Mouse (Mus musculus): ENCODE measurements around the gene Stard3nl. TPM values are rescaled to one million over a fixed set of nuclear protein-coding genes. Genes with fewer than 3 reads are reported as not detected.
A peak's percentile ranks its signal among the peaks of the same experiment; 100 is the strongest.

Gene Stard3nl
- polyA plus RNA-seq, 1 experiment from 2014 or later, result 95.1 TPM

DNA sequence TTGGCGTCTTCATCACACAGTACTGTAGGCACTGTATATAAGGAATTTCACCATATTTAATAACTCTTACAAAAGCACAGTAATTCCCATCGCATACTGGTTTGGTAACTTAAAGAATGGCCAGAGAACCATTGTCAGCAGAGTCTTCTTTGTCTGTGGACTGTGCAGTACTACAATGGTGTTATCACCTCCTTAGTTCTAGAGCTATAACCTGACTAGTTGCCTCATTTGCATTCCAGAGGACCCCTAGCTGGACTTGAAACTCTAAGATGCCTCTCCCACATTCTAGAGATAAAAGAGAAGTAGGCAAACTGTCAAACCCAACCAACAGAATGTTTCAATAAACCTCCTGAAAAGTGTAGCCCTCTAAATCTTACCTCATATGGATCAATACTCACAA lies 12.4 kb upstream of the Stard3nl start:
- whole genome bisulfite sequencing, result 90% methylated on average over 2 of the region's 2 CpGs
- Histone ChIP-seq H3K9me3 (no peaks in the 10 kb centered on the region), H3K4me2 (replicated peaks) (no peak overlapping the region), H3K36me3 (no peaks in the 10 kb centered on the region), H3K4me1 (replicated peaks) (no peaks in the 10 kb centered on the region), H3K9ac (no peak overlapping the region), H3K27ac (no peak overlapping the region), H3K4me3 (replicated peaks) (no peak overlapping the region), H3K27me3 (replicated peaks) (no peaks in the 10 kb centered on the region)
- ATAC-seq, result peak; percentile 63; the same call in 1 of the 2 replicates

DNA sequence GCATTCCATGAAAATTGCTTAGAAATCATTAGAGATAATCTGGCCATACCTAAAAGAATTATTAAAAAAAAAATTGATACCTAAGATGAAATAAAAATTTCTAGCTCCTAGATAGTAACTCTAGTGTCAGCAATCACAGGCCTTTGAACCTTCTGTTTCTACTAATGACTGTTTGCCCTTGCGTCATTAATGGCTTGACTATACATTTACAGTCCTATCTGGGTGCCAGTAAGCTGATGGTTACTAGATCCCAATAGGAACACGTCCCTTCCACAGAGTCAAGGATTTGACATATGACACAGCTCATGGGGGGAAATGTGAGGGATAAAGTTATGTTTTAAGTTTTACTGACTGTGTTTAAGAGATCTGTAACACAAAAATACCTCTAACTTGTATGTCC lies 9.0 kb upstream of the Stard3nl start:
- no peaks in the 10 kb centered on the region for H3K27me3 ChIP-seq (replicated peaks)
- H3K9me3 ChIP-seq, result no peaks in the 10 kb centered on the region
- H3K4me2 ChIP-seq (replicated peaks), result no peak overlapping the region
- no peaks in the 10 kb centered on the region for H3K36me3 ChIP-seq
- H3K4me3 ChIP-seq (replicated peaks), result no peak overlapping the region
- no peaks in the 10 kb centered on the region for H3K4me1 ChIP-seq (replicated peaks)
- 64% methylated on average over 2 of the region's 2 CpGs for WGBS
- H3K9ac ChIP-seq, result no peak overlapping the region
- ATAC-seq, result no peak
- H3K27ac ChIP-seq, result no peak overlapping the region

DNA sequence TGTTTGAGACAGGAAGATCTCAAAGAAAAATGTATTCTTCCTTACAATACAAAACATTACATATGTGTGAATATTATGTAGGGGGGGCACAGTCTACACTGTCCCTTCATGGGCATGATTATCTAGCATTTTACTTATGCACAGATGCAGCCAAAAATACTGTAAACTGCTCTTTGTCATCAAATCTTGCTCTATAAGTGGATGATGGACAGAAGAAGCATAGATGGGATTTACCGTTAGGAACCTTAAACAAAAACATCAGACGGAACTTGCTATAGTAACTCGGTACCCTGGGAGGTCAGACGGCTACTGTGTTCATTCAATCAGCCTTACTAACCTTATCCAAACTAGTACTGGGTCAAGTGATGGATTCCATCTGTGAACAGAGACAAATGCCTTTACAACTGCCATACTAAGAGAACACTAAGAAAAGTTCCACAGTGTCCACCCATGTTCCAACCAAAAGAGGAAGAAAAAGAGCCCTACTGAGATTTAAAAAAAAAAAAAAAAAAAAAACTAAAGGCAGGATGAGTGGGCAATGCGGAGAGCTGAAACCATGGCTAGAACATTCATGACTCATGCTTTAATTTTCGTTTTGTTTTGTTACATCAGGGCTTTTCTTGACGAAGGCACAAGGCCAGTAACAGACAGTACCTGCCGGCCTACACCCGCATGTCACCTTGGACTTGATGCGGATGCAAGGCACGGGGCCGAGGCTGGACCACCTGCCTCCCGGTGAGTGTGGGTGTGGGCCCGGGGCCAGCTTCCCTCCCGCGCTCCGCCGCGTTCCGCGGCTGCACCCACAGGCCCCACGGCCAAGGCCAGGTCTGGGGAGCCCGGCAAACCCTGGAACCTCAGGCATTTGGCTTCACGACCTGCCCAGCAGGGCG lies 552 bp downstream of the Stard3nl start:
- Histone ChIP-seq H3K4me2 (replicated peaks) (peak overlapping the region; percentile 60), H3K4me3 (replicated peaks) (peak overlapping the region; percentile 83), H3K9me3 (no peaks in the 10 kb centered on the region), H3K36me3 (no peaks in the 10 kb centered on the region), H3K4me1 (replicated peaks) (peaks cover 13% of the 10 kb centered on the region), H3K27ac (peak overlapping the region; percentile 38), H3K27me3 (replicated peaks) (no peaks in the 10 kb centered on the region), H3K9ac (peak overlapping the region; percentile 83)
- peak; percentile 79 for ATAC-seq
- WGBS, result 1% methylated on average over 25 of the region's 25 CpGs

DNA sequence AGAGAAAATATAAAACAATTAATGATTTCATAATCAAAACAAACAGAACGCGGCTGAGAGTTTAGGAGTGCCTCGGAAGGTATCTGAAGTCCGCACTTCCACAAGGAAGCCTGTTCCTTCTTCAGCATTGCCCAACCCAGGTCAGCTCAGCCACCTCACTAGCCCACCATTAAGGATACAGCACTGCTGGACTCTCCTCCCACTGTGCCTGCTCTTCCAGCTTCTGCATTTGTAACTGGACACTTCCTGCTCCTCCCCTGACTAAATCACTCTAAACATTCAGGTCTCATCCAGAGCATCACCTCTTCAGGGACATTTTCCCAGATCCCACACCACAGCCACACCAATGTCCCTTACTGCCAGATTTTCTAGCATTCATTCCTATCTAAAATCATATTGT lies 1.4 kb downstream of the Stard3nl start:
- Histone ChIP-seq H3K27ac (0 out of 2 replicates have a peak overlapping the region, but pooled peaks have one; percentile 40), H3K36me3 (no peaks in the 10 kb centered on the region), H3K4me3 (replicated peaks) (peak overlapping the region; percentile 2; the same call in 1 of the 2 replicates), H3K27me3 (replicated peaks) (no peaks in the 10 kb centered on the region), H3K9me3 (no peaks in the 10 kb centered on the region), H3K4me2 (replicated peaks) (peak overlapping the region; percentile 60), H3K9ac (no peak overlapping the region), H3K4me1 (replicated peaks) (peaks cover 13% of the 10 kb centered on the region)
- 12% methylated on average over 4 of the region's 4 CpGs for WGBS
- ATAC-seq, result peak; percentile 10; the same call in 1 of the 2 replicates

DNA sequence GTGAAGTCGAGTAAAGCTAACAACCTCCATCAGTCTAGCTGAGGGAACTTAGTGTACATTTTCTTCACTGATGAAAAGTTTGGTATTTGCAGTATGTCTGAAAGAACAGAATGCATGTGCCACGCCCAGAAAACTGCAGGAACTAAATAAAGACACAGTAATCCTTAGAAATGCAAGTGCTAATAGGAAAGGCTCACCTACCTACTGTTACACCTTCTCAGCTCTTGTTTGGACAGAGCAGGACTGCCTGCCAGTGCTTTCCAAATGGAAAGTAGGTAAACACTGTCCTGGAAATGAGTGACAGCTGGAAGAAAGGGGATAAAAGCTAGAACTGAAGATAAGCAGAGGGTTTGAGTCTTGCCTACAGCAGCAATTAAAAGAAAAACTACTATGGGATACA lies 1.9 kb downstream of the Stard3nl start:
- no peak for ATAC-seq
- 63% methylated on average over 2 of the region's 2 CpGs for WGBS

DNA sequence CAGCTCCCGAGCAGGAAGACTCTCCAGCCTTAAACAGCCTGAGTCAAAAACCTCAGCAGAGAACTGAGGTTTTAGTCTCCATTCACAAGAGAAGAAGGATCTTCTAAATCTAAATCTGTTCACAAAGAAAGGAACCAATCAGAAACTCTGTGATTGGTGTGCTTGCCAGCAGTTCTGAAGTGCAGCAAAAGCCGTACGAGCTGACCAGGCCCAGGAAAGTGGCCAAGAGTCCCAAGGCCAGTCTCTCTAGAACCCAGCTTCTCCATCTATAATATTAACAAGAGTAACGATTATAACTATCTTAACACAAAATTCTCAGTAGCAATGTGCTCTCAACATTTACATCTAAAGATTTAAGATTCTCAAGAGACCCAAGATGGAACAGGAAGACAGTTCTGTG lies 4.0 kb downstream of the Stard3nl start:
- 78% methylated on average over 4 of the region's 4 CpGs for WGBS
- no peak for ATAC-seq

More for the DNA sequence above, 1.9 kb downstream of the Stard3nl start:
- H3K4me2 ChIP-seq (replicated peaks), result peak overlapping the region; percentile 60
- H3K4me1 ChIP-seq (replicated peaks), result peaks cover 13% of the 10 kb centered on the region
- H3K9me3 ChIP-seq, result no peaks in the 10 kb centered on the region
- H3K4me3 ChIP-seq (replicated peaks), result 0 out of 2 replicates have a peak overlapping the region, but pooled peaks have one; percentile 2
- H3K9ac ChIP-seq, result no peak overlapping the region
- no peaks in the 10 kb centered on the region for H3K36me3 ChIP-seq
- H3K27ac ChIP-seq, result 0 out of 2 replicates have a peak overlapping the region, but pooled peaks have one; percentile 15
- H3K27me3 ChIP-seq (replicated peaks), result no peaks in the 10 kb centered on the region

DNA sequence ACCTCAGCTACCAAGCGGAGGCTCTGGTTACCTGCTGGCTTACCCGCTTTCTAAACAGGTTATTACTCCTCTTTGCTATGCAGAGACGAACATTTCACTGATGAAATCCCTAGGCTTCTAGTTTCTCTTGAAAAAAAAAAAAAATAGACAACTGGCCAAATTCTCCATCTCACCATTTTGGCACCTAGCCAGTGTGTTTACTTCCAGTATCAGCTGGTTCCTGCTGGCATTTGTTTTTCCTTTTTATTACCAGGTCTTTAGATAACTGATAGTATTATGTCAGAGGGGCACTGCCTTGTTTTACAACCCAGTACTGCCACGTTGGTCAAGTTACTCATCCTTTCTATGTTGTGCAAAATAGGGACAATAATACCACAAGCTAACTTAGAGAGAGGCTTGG lies 5.3 kb downstream of the Stard3nl start:
- WGBS, result 55% methylated on average over 4 of the region's 4 CpGs
- no peaks in the 10 kb centered on the region for H3K36me3 ChIP-seq
- no peaks in the 10 kb centered on the region for H3K9me3 ChIP-seq
- no peaks in the 10 kb centered on the region for H3K27me3 ChIP-seq (replicated peaks)
- H3K4me1 ChIP-seq (replicated peaks), result peaks cover 13% of the 10 kb centered on the region
- H3K9ac ChIP-seq, result no peak overlapping the region
- no peak overlapping the region for H3K4me2 ChIP-seq (replicated peaks)
- H3K27ac ChIP-seq, result no peak overlapping the region
- ATAC-seq, result no peak
- no peak overlapping the region for H3K4me3 ChIP-seq (replicated peaks)

More for the DNA sequence above, 4.0 kb downstream of the Stard3nl start:
- Histone ChIP-seq H3K4me1 (replicated peaks) (peaks cover 13% of the 10 kb centered on the region), H3K27ac (no peak overlapping the region), H3K9ac (no peak overlapping the region), H3K9me3 (no peaks in the 10 kb centered on the region), H3K27me3 (replicated peaks) (no peaks in the 10 kb centered on the region), H3K36me3 (no peaks in the 10 kb centered on the region), H3K4me2 (replicated peaks) (no peak overlapping the region), H3K4me3 (replicated peaks) (no peak overlapping the region)

DNA sequence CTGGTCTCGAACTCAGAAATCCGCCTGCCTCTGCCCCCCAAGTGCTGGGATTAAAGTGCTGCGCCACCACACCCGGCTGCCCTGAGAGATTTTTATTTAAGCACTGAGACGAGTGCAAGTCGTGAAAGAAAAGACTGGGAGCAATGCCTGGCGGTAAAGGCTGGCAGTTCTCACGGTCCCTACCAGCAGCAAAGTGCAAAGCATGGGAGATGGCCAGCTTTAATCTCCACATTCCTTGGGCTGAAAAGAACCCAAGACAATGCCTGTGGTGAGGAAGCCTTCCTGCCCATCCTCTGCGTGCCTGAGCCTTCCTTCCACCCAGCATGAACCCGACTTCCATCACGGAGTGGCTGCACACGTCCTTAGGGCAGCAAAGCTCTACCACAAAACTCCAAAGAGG lies 5.7 kb downstream of the Stard3nl start:
- 51% methylated on average over 12 of the region's 12 CpGs for WGBS
- H3K4me3 ChIP-seq (replicated peaks), result no peak overlapping the region
- ATAC-seq, result 0 out of 2 replicates have a peak, but pooled peaks have one; percentile 2
- H3K4me2 ChIP-seq (replicated peaks), result no peak overlapping the region
- H3K9me3 ChIP-seq, result no peaks in the 10 kb centered on the region
- H3K9ac ChIP-seq, result no peak overlapping the region
- no peaks in the 10 kb centered on the region for H3K27me3 ChIP-seq (replicated peaks)
- H3K27ac ChIP-seq, result no peak overlapping the region
- H3K36me3 ChIP-seq, result no peaks in the 10 kb centered on the region
- H3K4me1 ChIP-seq (replicated peaks), result peaks cover 12% of the 10 kb centered on the region

DNA sequence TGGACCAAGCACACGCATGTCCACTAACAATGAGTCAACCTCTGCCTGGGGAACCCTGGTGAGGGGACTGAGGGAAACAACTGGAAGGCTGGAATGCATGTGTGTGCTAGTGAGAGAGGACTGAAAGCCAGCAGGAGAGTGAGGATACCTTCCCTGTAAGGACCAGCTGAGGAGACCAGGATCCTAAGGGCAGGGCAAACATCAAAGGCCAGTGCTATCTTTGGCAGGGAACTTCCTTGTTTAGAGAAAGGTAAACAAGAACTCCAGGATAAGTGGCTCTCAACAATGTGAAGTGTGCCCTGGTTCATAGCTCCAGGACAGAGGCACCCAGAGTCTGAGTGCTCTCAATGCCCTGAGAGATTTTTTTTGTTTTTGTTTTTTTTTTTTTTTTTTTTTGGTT lies 6.2 kb downstream of the Stard3nl start:
- no peak overlapping the region for H3K4me3 ChIP-seq (replicated peaks)
- no peaks in the 10 kb centered on the region for H3K27me3 ChIP-seq (replicated peaks)
- H3K4me2 ChIP-seq (replicated peaks), result no peak overlapping the region
- H3K27ac ChIP-seq, result no peak overlapping the region
- no peaks in the 10 kb centered on the region for H3K9me3 ChIP-seq
- peak; percentile 78 for ATAC-seq
- no peaks in the 10 kb centered on the region for H3K36me3 ChIP-seq
- 72% methylated on average over 1 of the region's 1 CpGs for WGBS
- no peak overlapping the region for H3K9ac ChIP-seq
- H3K4me1 ChIP-seq (replicated peaks), result peaks cover 10% of the 10 kb centered on the region

DNA sequence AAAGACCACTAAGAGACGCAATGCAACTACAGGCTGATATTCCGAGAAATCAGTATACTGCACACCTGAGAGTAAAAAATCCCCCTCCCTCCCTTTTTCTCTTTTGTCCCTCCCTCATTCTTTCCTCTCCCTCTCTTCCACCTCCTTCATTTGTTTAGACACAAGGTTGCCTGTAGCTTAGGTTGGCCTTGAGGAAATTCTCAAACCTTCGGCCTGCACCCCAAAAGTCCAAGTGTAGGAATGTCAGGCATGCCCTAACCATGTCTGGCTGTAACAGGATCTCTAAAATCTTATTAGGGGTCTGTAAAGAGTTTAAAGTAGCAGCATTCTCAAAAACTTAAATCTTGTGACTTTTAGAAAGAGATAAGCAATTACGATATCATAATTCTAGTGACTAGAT lies 10.4 kb downstream of the Stard3nl start:
- ATAC-seq, result no peak
- Histone ChIP-seq H3K9me3 (no peaks in the 10 kb centered on the region), H3K4me2 (replicated peaks) (no peak overlapping the region), H3K36me3 (no peaks in the 10 kb centered on the region), H3K4me1 (replicated peaks) (no peaks in the 10 kb centered on the region; the same call in 1 of the 2 replicates), H3K4me3 (replicated peaks) (no peak overlapping the region), H3K9ac (no peak overlapping the region), H3K27ac (no peak overlapping the region), H3K27me3 (replicated peaks) (no peaks in the 10 kb centered on the region)
- WGBS, result 87% methylated on average over 4 of the region's 4 CpGs

DNA sequence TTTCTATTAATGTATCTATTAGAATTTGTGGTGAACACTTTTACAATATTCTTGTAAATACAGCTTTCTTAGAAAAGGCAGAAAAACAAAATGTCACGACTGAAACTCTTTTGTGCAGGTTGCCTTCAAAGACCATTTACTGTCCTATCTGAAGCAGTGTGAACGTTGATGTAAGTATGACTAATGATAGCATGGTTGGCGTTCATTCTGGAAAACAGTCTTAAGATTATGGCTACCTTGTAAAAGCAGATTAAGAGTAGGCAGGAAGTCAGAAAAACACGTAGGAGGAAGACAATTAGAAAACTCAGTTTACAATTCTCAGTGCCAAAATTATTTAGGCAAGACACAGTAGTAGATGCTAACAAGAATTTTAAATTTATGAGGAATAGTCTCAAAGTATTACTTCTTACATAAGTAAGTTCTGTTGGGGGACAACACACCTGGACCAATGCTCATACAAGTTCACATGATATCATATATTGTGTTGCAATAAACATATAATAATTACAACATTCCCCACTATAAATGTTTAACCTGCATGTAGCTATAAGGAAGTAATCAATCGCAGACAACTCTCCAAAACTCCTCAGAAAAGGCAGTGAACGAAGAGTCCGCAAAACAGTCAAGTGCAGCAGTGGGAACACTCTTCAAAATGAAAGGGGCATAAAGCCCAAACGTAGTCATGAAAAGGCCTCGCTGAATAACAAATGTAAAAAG lies 14.3 kb downstream of the Stard3nl start:
- no peaks in the 10 kb centered on the region for H3K36me3 ChIP-seq
- no peaks in the 10 kb centered on the region for H3K9me3 ChIP-seq
- no peak overlapping the region for H3K27ac ChIP-seq

DNA sequence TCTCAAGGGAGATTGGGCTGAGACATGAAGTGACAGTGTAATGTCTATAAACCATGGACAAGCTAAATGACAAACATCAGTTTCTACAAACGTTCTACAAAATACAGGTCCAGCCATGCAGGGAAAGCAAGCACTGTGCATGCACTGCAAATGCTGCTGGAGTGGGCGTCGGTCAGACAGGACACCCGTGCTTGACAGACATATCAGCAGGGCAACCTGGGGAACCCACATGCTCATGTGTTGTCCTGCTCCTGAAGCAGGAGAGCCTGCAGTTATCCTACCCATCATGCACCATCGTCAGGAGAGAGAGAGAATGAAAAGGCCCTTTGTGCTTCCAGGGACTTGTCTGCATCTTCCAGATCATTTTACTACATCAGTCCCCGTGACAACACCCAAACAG lies 16.3 kb downstream of the Stard3nl start:
- H3K4me2 ChIP-seq (replicated peaks), result no peak overlapping the region
- H3K9me3 ChIP-seq, result no peaks in the 10 kb centered on the region
- H3K4me3 ChIP-seq (replicated peaks), result no peak overlapping the region
- H3K9ac ChIP-seq, result no peak overlapping the region
- H3K27ac ChIP-seq, result no peak overlapping the region
- 69% methylated on average over 6 of the region's 6 CpGs for WGBS
- H3K36me3 ChIP-seq, result no peaks in the 10 kb centered on the region
- H3K4me1 ChIP-seq (replicated peaks), result no peaks in the 10 kb centered on the region; the same call in 1 of the 2 replicates
- H3K27me3 ChIP-seq (replicated peaks), result no peaks in the 10 kb centered on the region
- ATAC-seq, result peak; percentile 51; the same call in 1 of the 2 replicates

More for the DNA sequence above, 14.3 kb downstream of the Stard3nl start:
- H3K4me3 ChIP-seq (replicated peaks), result no peak overlapping the region
- H3K4me1 ChIP-seq (replicated peaks), result no peaks in the 10 kb centered on the region; the same call in 1 of the 2 replicates
- no peaks in the 10 kb centered on the region for H3K27me3 ChIP-seq (replicated peaks)
- no peak overlapping the region for H3K9ac ChIP-seq
- peak; percentile 55 for ATAC-seq
- 74% methylated on average over 9 of the region's 9 CpGs for WGBS
- no peak overlapping the region for H3K4me2 ChIP-seq (replicated peaks)

Data from intestine, embryonic 15.5 days (tissue).